Mouse (Mus musculus) kidney, postnatal 14 days (tissue): ENCODE data around the gene Kctd14.

Experiments used
- DNase-seq: peaks from one replicate; pipeline ENCODE4 v3.0.0; 2022; ENCODE audit warnings: mixed read lengths

The Kctd14 gene

GRCm38 (mm10) chr7:97446171-97446925 lies 4.8 kb upstream of the Kctd14 start:
- DNase-seq: peak; percentile 93

DNA sequence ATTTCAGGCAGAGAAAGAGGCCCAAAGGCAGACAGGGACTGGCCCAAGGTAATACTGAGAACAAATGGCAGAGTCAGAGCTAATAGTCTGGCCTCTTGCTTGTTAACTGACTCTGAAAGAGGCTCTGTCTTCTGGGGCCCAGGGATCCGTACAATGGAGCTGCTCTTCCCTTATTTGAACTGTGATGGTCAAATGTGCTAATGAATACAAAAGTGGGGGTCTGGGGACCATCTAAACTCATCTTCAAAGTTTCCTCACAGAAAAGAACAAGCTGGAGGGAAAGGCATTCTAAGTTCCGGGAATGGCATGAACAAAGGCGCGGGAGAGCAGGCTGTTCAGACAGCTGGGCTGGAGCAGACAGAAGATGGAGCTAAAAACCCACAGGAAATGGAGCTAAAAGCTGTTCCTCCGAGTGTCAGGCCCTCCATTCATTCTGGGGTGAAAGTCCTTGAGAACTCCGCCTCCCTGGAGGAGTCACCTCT lies 4.0 kb upstream of the Kctd14 start:
- peak; percentile 26 for DNase-seq

- no peak for DNase-seq
These were observed 1.1 kb downstream of the Kctd14 start for GRCm38 (mm10) chr7:97452196-97452595.

DNA sequence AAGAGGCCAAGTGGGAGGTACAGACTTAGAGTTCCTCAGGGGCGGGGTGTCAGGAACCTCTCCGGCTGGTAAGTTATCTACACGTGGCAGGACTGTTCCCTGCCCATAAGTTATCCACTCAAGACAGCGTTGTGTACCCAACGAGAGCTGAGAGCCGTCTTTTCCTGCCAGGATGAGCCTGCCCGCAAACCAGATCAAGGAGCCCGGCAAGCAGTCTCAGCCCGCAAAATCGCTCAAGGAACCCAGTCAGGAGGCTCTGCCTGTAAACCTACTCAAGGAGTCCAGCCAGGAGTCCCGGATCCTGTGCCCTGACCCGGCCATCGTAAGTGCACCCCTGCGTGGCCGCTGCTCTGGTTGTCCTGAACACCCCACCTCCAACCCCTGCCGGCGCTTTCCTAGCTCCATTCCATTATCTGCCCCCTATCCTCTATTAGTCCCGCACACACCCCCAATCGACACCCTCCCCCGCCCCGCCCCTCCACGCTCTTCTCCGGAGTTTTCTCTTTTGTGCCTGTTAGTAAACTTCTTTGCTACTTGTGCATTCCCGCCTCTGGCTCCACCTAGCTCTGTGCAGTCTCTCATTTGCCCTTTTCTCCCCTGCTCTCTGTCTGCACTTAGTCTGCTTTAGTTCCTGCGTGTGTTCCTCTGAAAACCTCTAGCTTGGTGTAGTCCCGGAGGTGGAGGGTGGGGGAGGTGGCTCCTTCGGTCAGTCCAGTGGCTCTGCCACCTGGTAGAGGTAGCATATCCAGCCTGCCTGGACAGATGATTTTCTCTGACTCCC lies 2.2 kb downstream of the Kctd14 start:
- DNase-seq: peak; percentile 34

DNA sequence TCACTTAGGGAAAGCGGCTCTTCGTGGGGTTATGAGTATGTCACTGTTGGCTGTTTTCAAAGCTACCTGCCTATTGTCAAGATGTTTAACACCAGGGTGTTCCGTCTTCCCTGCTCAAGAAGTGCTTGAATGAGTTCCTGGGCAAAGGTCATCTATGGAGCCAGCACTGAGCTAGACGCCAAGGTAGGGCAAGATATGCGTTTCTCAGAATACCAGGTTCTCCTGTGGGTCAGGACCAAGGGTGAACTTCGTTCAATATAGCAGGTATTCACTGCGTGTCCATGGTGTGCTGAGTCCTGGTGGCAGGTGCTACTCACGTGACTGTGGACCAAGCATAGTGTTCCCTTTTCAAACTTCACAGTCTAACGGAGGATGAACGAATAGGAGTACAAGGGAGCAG lies 3.7 kb downstream of the Kctd14 start:
- DNase-seq: no peak

DNA sequence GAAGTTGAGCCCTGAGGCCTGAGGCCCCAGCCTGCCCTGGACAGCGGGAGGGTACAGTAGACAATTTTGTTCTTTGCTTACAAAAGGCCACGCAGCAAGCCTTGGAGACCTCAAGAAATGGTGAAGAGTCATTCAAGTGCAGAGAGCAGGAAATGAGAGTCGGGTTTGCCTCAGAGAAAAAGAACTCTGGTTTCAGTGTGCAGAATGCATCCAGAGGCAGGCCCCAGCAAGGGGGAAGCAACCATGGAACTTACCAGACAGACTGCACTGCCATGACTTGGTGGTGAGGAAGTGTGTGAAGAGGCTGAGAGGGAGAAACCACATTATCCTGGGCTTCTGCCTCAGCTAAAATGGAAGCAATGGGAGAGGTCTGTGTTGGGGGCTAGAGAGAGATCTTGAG lies 4.5 kb downstream of the Kctd14 start:
- no peak for DNase-seq

GRCm38 (mm10) chr7:97473001-97473400 lies 21.9 kb downstream of the Kctd14 start:
- no peak for DNase-seq

- no peak for DNase-seq
These were observed 28.2 kb downstream of the Kctd14 start for GRCm38 (mm10) chr7:97479349-97479748.

DNA sequence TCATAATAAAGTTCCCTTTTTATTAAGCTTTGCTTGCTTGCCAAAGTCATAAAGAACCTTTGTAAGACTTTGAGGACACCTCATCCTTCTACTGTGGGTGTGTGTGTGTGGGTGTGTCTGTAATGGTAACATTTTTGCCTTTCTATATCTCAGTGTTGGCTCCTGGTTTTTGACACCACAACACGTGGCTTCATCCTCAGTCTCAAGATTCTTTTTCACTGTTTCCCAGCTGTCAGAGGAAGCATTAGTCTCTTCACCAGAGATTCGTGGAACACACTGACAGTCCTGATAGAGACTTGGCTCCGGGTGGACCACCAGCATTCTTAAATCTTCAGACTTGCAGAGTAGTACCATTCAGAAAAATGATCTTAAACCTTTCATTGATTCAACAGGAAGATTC lies 29.2 kb downstream of the Kctd14 start:
- DNase-seq: no peak

DNA sequence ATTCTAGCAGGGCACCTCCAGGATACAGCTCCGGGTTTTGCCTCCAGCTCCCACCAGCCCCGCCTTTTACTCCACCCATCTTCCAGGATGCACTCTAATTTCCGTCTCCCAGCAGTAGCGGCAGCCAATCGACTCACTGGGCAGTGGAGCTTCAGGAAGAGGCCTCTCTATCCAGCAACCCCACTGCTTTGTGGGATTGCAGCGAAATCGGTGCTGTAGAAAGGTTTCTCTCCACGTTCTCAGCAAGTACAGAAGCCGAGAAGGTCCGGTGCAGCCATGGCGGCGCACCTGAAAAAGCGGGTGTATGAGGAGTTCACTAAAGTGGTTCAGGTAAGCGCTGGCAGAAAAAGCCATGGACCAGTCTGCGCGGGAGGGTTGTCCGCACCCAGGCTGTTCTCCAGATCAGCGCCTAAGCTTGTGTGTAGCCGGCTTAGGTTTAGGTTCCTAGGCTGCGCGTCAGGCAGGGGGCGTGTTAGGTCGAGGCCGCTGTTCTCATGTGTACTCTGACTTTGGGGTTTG lies 29.8 kb downstream of the Kctd14 start, which contains the start of gene Ints4:
Gene Ints4, plus strand, starts transcription at position 136 of the 519 bp plus-strand sequence.
- peak; percentile 95 for DNase-seq

- no peak for DNase-seq
These were observed 32.3 kb downstream of the Kctd14 start for GRCm38 (mm10) chr7:97483378-97483777.

DNA sequence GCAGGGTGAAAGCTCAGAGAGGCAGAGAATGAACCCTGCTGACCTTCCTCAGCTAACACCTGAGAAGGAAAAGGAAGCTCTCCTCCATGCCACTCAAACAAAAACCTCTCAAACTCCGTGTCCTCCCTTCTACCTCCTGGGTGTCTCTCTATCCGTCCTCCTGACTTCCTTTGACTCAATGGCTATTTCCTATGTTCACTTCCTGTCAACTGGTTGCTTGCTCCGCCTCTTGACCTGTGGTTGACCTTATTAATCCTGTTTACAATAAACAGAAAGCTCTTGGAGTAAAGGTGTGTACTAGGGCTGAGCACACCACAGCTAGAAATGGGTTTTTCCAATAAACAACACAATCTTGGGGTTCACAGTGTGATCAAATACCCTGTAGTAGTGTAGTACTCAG lies 40.0 kb downstream of the Kctd14 start:
- DNase-seq: no peak

- DNase-seq: no peak
These were observed 41.3 kb downstream of the Kctd14 start for GRCm38 (mm10) chr7:97492420-97492819.

- DNase-seq: no peak
These were observed 43.9 kb downstream of the Kctd14 start for GRCm38 (mm10) chr7:97495052-97495451.

DNA sequence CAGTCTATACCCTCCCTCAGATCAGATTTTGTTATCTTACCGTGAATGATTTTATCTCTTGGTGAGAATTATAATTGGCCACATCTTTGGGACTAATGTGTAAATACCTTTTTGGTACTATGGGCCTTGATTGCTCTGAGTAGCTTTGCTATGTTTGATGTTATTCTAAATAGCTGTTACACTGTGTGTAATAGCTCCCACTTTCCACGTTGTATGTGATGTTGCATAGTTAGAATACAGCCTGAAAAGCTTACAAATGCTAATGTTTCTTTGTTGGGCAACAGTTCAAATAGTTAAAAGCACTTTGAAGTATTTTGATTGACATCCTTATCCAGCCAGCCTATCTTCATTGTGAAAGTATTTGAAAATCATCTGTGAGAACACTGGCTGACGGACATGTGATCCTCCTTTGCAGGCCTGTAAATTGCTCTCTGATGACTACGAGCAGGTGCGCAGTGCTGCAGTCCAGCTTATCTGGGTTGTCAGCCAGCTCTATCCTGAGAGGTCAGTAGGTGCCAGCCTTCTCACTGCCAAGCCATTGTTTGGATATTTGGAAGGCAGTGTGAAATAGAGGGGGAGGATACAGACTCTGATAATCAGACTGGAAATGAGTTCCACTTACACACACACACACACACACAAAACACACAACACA lies 49.6 kb downstream of the Kctd14 start:
- no peak for DNase-seq
